Mouse (Mus musculus) MEL (cell line): ENCODE measurements around the gene Fem1b.

Experiments used
- CTCF ChIP-seq, 3 experiments: IDR thresholded peaks in 2 of 3; conservative IDR thresholded peaks in 1 of 3; 2 replicates each; pipeline ENCODE4 v1.5.1; 2011 to 2012; ENCODE audit warnings: low read length in 3 of 3, low read depth in 2 of 3, mild to moderate bottlenecking in 2 of 3, improper control_type of control experiment in 1 of 3, inconsistent platforms in 1 of 3, mixed read lengths in 1 of 3, moderate library complexity in 1 of 3; ENCODE audit not compliant: control insufficient read depth in 1 of 3, insufficient read depth in 1 of 3, poor library complexity in 1 of 3, severe bottlenecking in 1 of 3
- EP300 ChIP-seq, 2 experiments: IDR thresholded peaks; 2 replicates each; pipeline ENCODE4 v1.6.1; 2011; ENCODE audit warnings: improper control_type of control experiment in 2 of 2, low read length in 2 of 2, low read depth in 1 of 2, mild to moderate bottlenecking in 1 of 2
- ETS1 ChIP-seq: IDR thresholded peaks from 2 replicates; pipeline ENCODE4 v1.6.1; 2012; ENCODE audit warnings: low read depth, mild to moderate bottlenecking, inconsistent platforms, low read length, improper control_type of control experiment, moderate library complexity
- MYC ChIP-seq: IDR thresholded peaks from 2 replicates; pipeline ENCODE4 v1.6.1; 2011; ENCODE audit warnings: low read depth, mild to moderate bottlenecking, low read length, improper control_type of control experiment, moderate library complexity
- NRF1 ChIP-seq: IDR thresholded peaks from 2 replicates; pipeline ENCODE4 v1.6.1; 2014; ENCODE audit warnings: low read depth, mild to moderate bottlenecking, inconsistent platforms, low read length, improper control_type of control experiment, moderate library complexity; ENCODE audit not compliant: poor library complexity, insufficient read depth, severe bottlenecking
- POLR2A ChIP-seq, 2 experiments: IDR thresholded peaks; 2 replicates each; pipeline ENCODE4 v1.6.1; 2011 to 2012; ENCODE audit warnings: low read length in 2 of 2, mild to moderate bottlenecking in 2 of 2, control low read depth in 1 of 2, improper control_type of control experiment in 1 of 2, low read depth in 1 of 2, moderate library complexity in 1 of 2; ENCODE audit not compliant: control insufficient read depth in 1 of 2, insufficient read depth in 1 of 2, poor library complexity in 1 of 2
- RAD21 ChIP-seq: IDR thresholded peaks from 2 replicates; pipeline ENCODE4 v1.6.1; 2011; ENCODE audit warnings: mild to moderate bottlenecking, low read depth, low read length, improper control_type of control experiment
- TBP ChIP-seq: IDR thresholded peaks from 2 replicates; pipeline ENCODE4 v1.8.0; 2011; ENCODE audit warnings: low read depth, low read length, improper control_type of control experiment
- USF2 ChIP-seq, 2 experiments: IDR thresholded peaks; 2 replicates each; pipeline ENCODE4 v1.6.1; 2011 to 2012; ENCODE audit warnings: improper control_type of control experiment in 2 of 2, low read length in 2 of 2, borderline replicate concordance in 1 of 2, inconsistent platforms in 1 of 2, low read depth in 1 of 2, mild to moderate bottlenecking in 1 of 2; ENCODE audit not compliant: insufficient read depth in 1 of 2

DNA sequence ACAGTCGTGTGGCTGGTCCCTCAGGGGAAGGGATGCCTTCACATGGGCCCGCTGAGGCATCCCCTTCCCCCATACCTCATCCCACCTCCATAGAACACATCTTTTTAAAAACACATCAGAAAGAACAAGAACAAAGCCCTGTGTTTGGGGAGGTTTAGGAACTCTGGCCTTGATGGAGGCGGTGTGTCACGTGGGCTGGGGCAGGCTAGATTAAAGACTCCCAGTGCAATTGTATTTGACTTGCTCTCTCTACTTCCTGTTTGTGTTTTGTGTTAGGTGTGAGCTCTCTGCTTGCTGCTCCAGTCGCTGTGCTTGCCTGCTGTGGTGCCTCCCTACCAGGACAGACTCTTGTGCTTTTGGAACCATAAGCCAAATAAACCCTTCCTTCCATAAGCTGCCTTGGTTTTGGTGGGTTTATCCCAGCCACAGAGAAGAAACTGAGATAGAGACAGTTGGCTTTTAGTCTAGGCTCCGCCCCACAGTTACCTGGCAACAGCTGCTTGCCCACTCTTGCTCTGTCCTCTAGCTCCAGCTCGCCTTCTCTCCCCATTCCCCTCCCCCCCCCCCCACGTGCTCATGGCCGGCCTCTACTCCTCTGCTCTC is 14.2 kb upstream of the Fem1b start:
- TF ChIP-seq EP300 (IDR thresholded peaks at IDR 0.05; ENCODE audit: low read depth in 1 of 2, low read length in 2 of 2) (no peak), CTCF (IDR thresholded peaks at IDR 0.05 in 2 of 3, conservative IDR thresholded peaks at IDR 0.05 in 1 of 3; ENCODE audit: control insufficient read depth in 1 of 3, insufficient read depth in 1 of 3, low read depth in 2 of 3, low read length in 3 of 3, poor library complexity in 1 of 3, severe bottlenecking in 1 of 3) (no peak), ETS1 (peak; percentile 43), MYC (peak; percentile 18; the same call in 1 of the 2 replicates), USF2 (IDR thresholded peaks at IDR 0.05; ENCODE audit: borderline replicate concordance in 1 of 2, insufficient read depth in 1 of 2, low read depth in 1 of 2, low read length in 2 of 2) (peak; percentile 72 to 86), RAD21 (no peak), TBP (peak; percentile 79), POLR2A (IDR thresholded peaks at IDR 0.05; ENCODE audit: control insufficient read depth in 1 of 2, insufficient read depth in 1 of 2, low read depth in 1 of 2, low read length in 2 of 2, poor library complexity in 1 of 2) (peak in 1 of 2 experiments; percentile 77; a peak in 3 of 4 replicates), NRF1 (no peak)
